Mouse (Mus musculus) intestine, postnatal 0 days (tissue): Measurements from ENCODE around the gene Gjc3. TPM values are rescaled to one million over a fixed set of nuclear protein-coding genes. Genes with fewer than 3 reads are reported as not detected.

ENCODE experiments used
- ATAC-seq: fragments of 200-750 bp; cut with Nextera tagmentation; 2 replicates; pipeline ENCODE4 v1.8.0; 2017; ENCODE audit warnings: mild to moderate bottlenecking, moderate TSS enrichment, moderate library complexity
- H3K27ac ChIP-seq: fragments of 300-500 bp; sonication (generic); 2 replicates; pipeline ENCODE4 v1.5.1; 2014; ENCODE audit warnings: mild to moderate bottlenecking, low read depth, low read length, moderate library complexity
- H3K27me3 ChIP-seq: fragments of 300-500 bp; sonication (generic); replicated peaks from 2 replicates; pipeline ENCODE4 v1.6.1; 2014; ENCODE audit warnings: low read length, mixed read lengths; ENCODE audit not compliant: control insufficient read depth, insufficient read depth
- H3K36me3 ChIP-seq: fragments of 300-500 bp; sonication (generic); 2 replicates; pipeline ENCODE4 v1.6.1; 2014; ENCODE audit warnings: mild to moderate bottlenecking, moderate library complexity; ENCODE audit not compliant: control insufficient read depth, insufficient read depth
- H3K4me1 ChIP-seq: fragments of 300-500 bp; sonication (generic); replicated peaks from 2 replicates; pipeline ENCODE4 v1.6.1; 2014; ENCODE audit warnings: antibody characterized with exemption, low read length, mixed read lengths; ENCODE audit not compliant: control insufficient read depth, insufficient read depth
- H3K4me2 ChIP-seq: fragments of 300-500 bp; sonication (generic); replicated peaks from 2 replicates; pipeline ENCODE4 v1.6.1; 2014; ENCODE audit warnings: low read depth, mild to moderate bottlenecking, moderate library complexity
- H3K4me3 ChIP-seq: fragments of 300-500 bp; sonication (generic); 2 replicates; pipeline ENCODE4 v1.5.1; 2014; ENCODE audit warnings: low read depth, low read length
- H3K9ac ChIP-seq: fragments of 300-500 bp; sonication (generic); 2 replicates; pipeline ENCODE4 v1.6.1; 2014; ENCODE audit warnings: mild to moderate bottlenecking, low read depth, low read length
- H3K9me3 ChIP-seq: fragments of 300-500 bp; sonication (generic); 2 replicates; pipeline ENCODE4 v1.6.1; 2016; ENCODE audit warnings: mixed run types; ENCODE audit not compliant: control insufficient read depth
- CTCF ChIP-seq: sonication (generic); IDR thresholded peaks from 2 replicates; pipeline ENCODE4 v1.5.1; 2016; ENCODE audit warnings: low read depth, mild to moderate bottlenecking, control low read depth, antibody characterized with exemption, moderate library complexity
- WGBS: fragments of 180-500 bp; shearing (Covaris S2); extraction: QIAGEN DNeasy Blood & Tissue Kit; methylation state at CpG from one replicate; pipeline ENCODE4 v1.1.7; 2014; 5-methylcytosine and 5-hydroxymethylcytosine counted together
- polyA plus RNA-seq: library from polyadenylated mRNA; unstranded; fragments of >200 nt; fragmentation: Nextera tagmentation; extraction: Ambion mirVana; gene quantifications from 2 replicates; pipeline ENCODE4 v1.2.1, GENCODE M21; 2015

Gene Gjc3
- polyA plus RNA-seq, 1 experiment from 2014 or later, result 0.69 TPM

GRCm38 (mm10) chr5:137922171-137922570 lies 40.7 kb downstream of the Gjc3 start:
- Histone ChIP-seq H3K4me3 (no peak overlapping the region), H3K36me3 (no peaks in the 10 kb centered on the region), H3K9ac (no peak overlapping the region), H3K4me2 (peak overlapping the region; percentile 30; the same call in 1 of the 2 replicates), H3K4me1 (no peaks in the 10 kb centered on the region), H3K27me3 (no peaks in the 10 kb centered on the region), H3K9me3 (no peaks in the 10 kb centered on the region), H3K27ac (peak overlapping the region; percentile 79)
- TF ChIP-seq CTCF, result no peak
- ATAC-seq, result peak; percentile 95

GRCm38 (mm10) chr5:137921532-137921931 lies 41.4 kb downstream of the Gjc3 start, which contains the start of gene Cyp3a13:
TSS of gene Cyp3a13 (minus strand) at chr5:137921619.
- Histone ChIP-seq H3K4me3 (peak within 1 kb of the TSS; percentile 31), H3K27ac (peak within 1 kb of the TSS; percentile 79)

GRCm38 (mm10) chr5:137915550-137915949 lies 47.3 kb downstream of the Gjc3 start:
- H3K4me1 ChIP-seq, result no peaks in the 10 kb centered on the region
- H3K36me3 ChIP-seq, result peaks cover 12% of the 10 kb centered on the region; the same call in 1 of the 2 replicates
- H3K9ac ChIP-seq, result no peak overlapping the region
- no peak for TF ChIP-seq CTCF
- H3K27ac ChIP-seq, result no peak overlapping the region
- H3K27me3 ChIP-seq, result no peaks in the 10 kb centered on the region
- no peak overlapping the region for H3K4me3 ChIP-seq
- no peak overlapping the region for H3K4me2 ChIP-seq
- no peaks in the 10 kb centered on the region for H3K9me3 ChIP-seq
- WGBS, result 61% methylated on average over 6 of the region's 6 CpGs
- no peak for ATAC-seq

More at GRCm38 (mm10) chr5:137921532-137921931, 41.4 kb downstream of the Gjc3 start, which contains the start of gene Cyp3a13:
- Histone ChIP-seq H3K27me3 (no peaks in the 10 kb centered on the region), H3K4me1 (no peaks in the 10 kb centered on the region), H3K9me3 (no peaks in the 10 kb centered on the region), H3K4me2 (peak within 1 kb of the TSS; percentile 58), H3K9ac (no peak within 1 kb of the TSS), H3K36me3 (no peaks in the 10 kb centered on the region)
- TF ChIP-seq CTCF, result no peak
- 15% methylated on average over 2 of the region's 2 CpGs for WGBS
- peak; percentile 93 for ATAC-seq

- no peak for ATAC-seq
- Histone ChIP-seq H3K27ac (no peak overlapping the region), H3K36me3 (peaks cover 12% of the 10 kb centered on the region; the same call in 1 of the 2 replicates), H3K27me3 (no peaks in the 10 kb centered on the region), H3K4me1 (no peaks in the 10 kb centered on the region), H3K9ac (no peak overlapping the region), H3K4me3 (no peak overlapping the region), H3K4me2 (no peak overlapping the region), H3K9me3 (no peaks in the 10 kb centered on the region)
- peak; percentile 47 for TF ChIP-seq CTCF
These were observed 48.4 kb downstream of the Gjc3 start for GRCm38 (mm10) chr5:137914508-137914907.

GRCm38 (mm10) chr5:137909564-137910262 lies 53.2 kb downstream of the Gjc3 start:
- no peaks in the 10 kb centered on the region for H3K9me3 ChIP-seq
- TF ChIP-seq CTCF, result no peak
- H3K27me3 ChIP-seq, result no peaks in the 10 kb centered on the region
- WGBS, result 81% methylated on average over 3 of the region's 3 CpGs
- no peaks in the 10 kb centered on the region for H3K4me1 ChIP-seq
- no peak for ATAC-seq
- peaks cover 29% of the 10 kb centered on the region for H3K36me3 ChIP-seq
- no peak overlapping the region for H3K4me2 ChIP-seq
- no peak overlapping the region for H3K9ac ChIP-seq
- no peak overlapping the region for H3K4me3 ChIP-seq
- no peak overlapping the region for H3K27ac ChIP-seq

Other genes with a start within 250 kb of the Gjc3 start
- 1.6 and 2.0 TPM in 2 replicates for gene Nyap1, start 221.5 kb downstream of the Gjc3 start, polyA plus RNA-seq
- 111 and 119 TPM in 2 replicates for gene Tsc22d4, start 217.4 kb downstream of the Gjc3 start, polyA plus RNA-seq
- 29.0 and 30.8 TPM in 2 replicates for gene Ppp1r35, start 184.2 kb downstream of the Gjc3 start, polyA plus RNA-seq
- 10.3 and 10.8 TPM in 2 replicates for gene Mepce, start 175.4 kb downstream of the Gjc3 start, polyA plus RNA-seq
- 3.3 and 3.5 TPM in 2 replicates for gene Zcwpw1, start 175.3 kb downstream of the Gjc3 start, polyA plus RNA-seq
- 2.4 and 3.0 TPM in 2 replicates for gene Pilra, start 126.8 kb downstream of the Gjc3 start, polyA plus RNA-seq
- 3.5 and 4.3 TPM in 2 replicates for gene Pilrb1, start 105.0 kb downstream of the Gjc3 start, polyA plus RNA-seq
- gene Pilrb2, start 91.3 kb downstream of the Gjc3 start, polyA plus RNA-seq, result 1.8 and 3.4 TPM in 2 replicates
- gene Cyp3a13, start 41.5 kb downstream of the Gjc3 start, polyA plus RNA-seq, result 119 and 134 TPM in 2 replicates
- not detected in 2 replicates for gene Azgp1, start 18.4 kb upstream of the Gjc3 start, polyA plus RNA-seq
- gene Smok3a, start 58.2 kb upstream of the Gjc3 start, polyA plus RNA-seq, result not detected in 2 replicates
- not detected in 2 replicates for gene Smok3b, start 58.3 kb upstream of the Gjc3 start, polyA plus RNA-seq
- not detected in 2 replicates for gene Smok3c, start 90.1 kb upstream of the Gjc3 start, polyA plus RNA-seq
- 5.6 and 6.5 TPM in 2 replicates for gene Zkscan1, start 122.0 kb upstream of the Gjc3 start, polyA plus RNA-seq
- 17.9 and 19.2 TPM in 2 replicates for gene Zscan21, start 153.8 kb upstream of the Gjc3 start, polyA plus RNA-seq
- 4.5 and 6.1 TPM in 2 replicates for gene Zfp113, start 192.6 kb upstream of the Gjc3 start, polyA plus RNA-seq
- 154 and 161 TPM in 2 replicates for gene Cops6, start 198.0 kb upstream of the Gjc3 start, polyA plus RNA-seq
- gene Ap4m1, start 208.9 kb upstream of the Gjc3 start, polyA plus RNA-seq, result 4.8 and 5.5 TPM in 2 replicates
- 35.9 and 39.1 TPM in 2 replicates for gene Mcm7, start 209.3 kb upstream of the Gjc3 start, polyA plus RNA-seq
- gene Taf6, start 224.4 kb upstream of the Gjc3 start, polyA plus RNA-seq, result 21.8 and 23.5 TPM in 2 replicates
- gene Cnpy4, start 224.4 kb upstream of the Gjc3 start, polyA plus RNA-seq, result 12.1 and 13.0 TPM in 2 replicates
- 5.2 and 6.0 TPM in 2 replicates for gene Mblac1, start 231.2 kb upstream of the Gjc3 start, polyA plus RNA-seq